Mouse (Mus musculus) heart, embryonic 13.5 days (tissue): ENCODE data around the gene S100a2. TPM values are rescaled to one million over a fixed set of nuclear protein-coding genes. Genes with fewer than 3 reads are reported as not detected.

Source experiments
- ATAC-seq: fragments of 200-750 bp; cut with Nextera tagmentation; 2 replicates; pipeline ENCODE4 v1.8.0; 2017; ENCODE audit warnings: moderate TSS enrichment; ENCODE audit not compliant: insufficient number of reproducible peaks, low FRiP score, low TSS enrichment; ENCODE audit errors: extremely low read depth
- H3K27ac ChIP-seq: fragments of 300-500 bp; sonication (generic); replicated peaks from 2 replicates; pipeline ENCODE4 v1.5.1; 2015; ENCODE audit warnings: moderate library complexity, mild to moderate bottlenecking, inconsistent platforms
- H3K27me3 ChIP-seq: fragments of 300-500 bp; sonication (generic); replicated peaks from 2 replicates; pipeline ENCODE4 v1.6.1; 2015; ENCODE audit warnings: mild to moderate bottlenecking, inconsistent platforms
- H3K36me3 ChIP-seq: fragments of 300-500 bp; sonication (generic); 2 replicates; pipeline ENCODE4 v1.6.1; 2015; ENCODE audit warnings: mild to moderate bottlenecking, inconsistent platforms
- H3K4me1 ChIP-seq: fragments of 300-500 bp; sonication (generic); 2 replicates; pipeline ENCODE4 v1.6.1; 2015; ENCODE audit warnings: inconsistent platforms
- H3K4me2 ChIP-seq: fragments of 300-500 bp; sonication (generic); 2 replicates; pipeline ENCODE4 v1.6.1; 2015; ENCODE audit warnings: inconsistent platforms, mild to moderate bottlenecking, moderate library complexity
- H3K4me3 ChIP-seq: fragments of 300-500 bp; sonication (generic); 2 replicates; pipeline ENCODE4 v1.5.1; 2015; ENCODE audit warnings: moderate library complexity, mild to moderate bottlenecking, inconsistent platforms
- H3K9ac ChIP-seq: fragments of 300-500 bp; sonication (generic); 2 replicates; pipeline ENCODE4 v1.6.1; 2015; ENCODE audit warnings: inconsistent platforms, mild to moderate bottlenecking, moderate library complexity
- H3K9me3 ChIP-seq: fragments of 300-500 bp; sonication (generic); 2 replicates; pipeline ENCODE4 v1.6.1; 2016; ENCODE audit warnings: inconsistent platforms
- WGBS: fragments of 180-500 bp; shearing (Covaris S2); methylation state at CpG from one replicate; pipeline ENCODE4 v1.1.7; 2015; ENCODE audit warnings: mixed read lengths; 5-methylcytosine and 5-hydroxymethylcytosine counted together
- polyA plus RNA-seq: library from polyadenylated mRNA; unstranded; fragments of >200 nt; fragmentation: Nextera tagmentation; extraction: Ambion mirVana; gene quantifications from 2 replicates; pipeline ENCODE4 v1.2.1, GENCODE M21; 2015

Gene S100a2
- polyA plus RNA-seq, 1 experiment from 2014 or later: not detected

DNA sequence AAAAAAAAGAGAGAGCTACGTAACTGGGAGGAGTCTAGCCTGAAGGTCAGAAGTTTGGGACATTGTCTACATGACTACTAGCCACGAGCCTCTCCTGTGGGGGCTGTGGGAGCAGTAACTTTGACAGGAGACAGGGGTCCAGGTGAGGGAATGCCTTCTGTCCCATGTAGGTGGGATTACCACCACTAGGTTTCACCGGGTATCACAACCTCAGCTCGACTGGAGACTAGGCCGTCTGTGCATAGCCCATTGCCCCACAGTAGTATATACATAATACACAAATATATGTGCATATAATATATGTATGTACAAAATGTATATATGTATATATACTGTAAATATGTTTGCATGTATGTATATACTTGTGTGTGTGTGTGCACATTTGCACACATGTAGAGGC, 8.9 kb upstream of the S100a2 start:
- 90% methylated on average over 5 of the region's 5 CpGs for WGBS
- no peaks in the 10 kb centered on the region for H3K27me3 ChIP-seq
- no peaks in the 10 kb centered on the region for H3K9me3 ChIP-seq
- no peak overlapping the region for H3K4me2 ChIP-seq
- no peak overlapping the region for H3K9ac ChIP-seq
- no peaks in the 10 kb centered on the region for H3K36me3 ChIP-seq
- no peak overlapping the region for H3K4me3 ChIP-seq
- peaks cover 14% of the 10 kb centered on the region for H3K4me1 ChIP-seq
- H3K27ac ChIP-seq: no peak overlapping the region
- ATAC-seq: no peak

DNA sequence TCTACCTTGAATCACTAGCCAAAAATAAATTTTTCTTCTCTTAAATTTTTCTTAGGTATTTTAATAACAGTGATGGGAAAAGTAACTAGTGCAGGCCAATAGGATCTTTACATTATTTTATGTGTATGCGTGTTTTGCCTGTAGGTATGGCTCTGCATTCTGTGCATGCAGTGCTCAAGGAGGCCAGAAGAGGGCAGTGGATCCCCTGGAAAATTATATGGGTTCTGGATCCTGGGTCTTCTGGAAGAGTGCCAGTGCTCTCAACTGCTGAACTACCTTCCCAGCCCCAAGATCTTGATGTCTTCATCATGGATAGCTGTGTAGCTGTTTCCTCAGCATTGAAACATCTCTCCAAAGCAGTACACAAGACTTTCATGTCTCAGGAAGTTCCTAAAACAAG, 7.9 kb upstream of the S100a2 start:
- H3K27me3 ChIP-seq: no peaks in the 10 kb centered on the region
- H3K9me3 ChIP-seq: no peaks in the 10 kb centered on the region
- 80% methylated on average over 1 of the region's 1 CpGs for WGBS
- no peak overlapping the region for H3K9ac ChIP-seq
- no peaks in the 10 kb centered on the region for H3K36me3 ChIP-seq
- no peak for ATAC-seq
- H3K27ac ChIP-seq: no peak overlapping the region
- peaks cover 21% of the 10 kb centered on the region for H3K4me1 ChIP-seq
- no peak overlapping the region for H3K4me2 ChIP-seq
- H3K4me3 ChIP-seq: no peak overlapping the region

DNA sequence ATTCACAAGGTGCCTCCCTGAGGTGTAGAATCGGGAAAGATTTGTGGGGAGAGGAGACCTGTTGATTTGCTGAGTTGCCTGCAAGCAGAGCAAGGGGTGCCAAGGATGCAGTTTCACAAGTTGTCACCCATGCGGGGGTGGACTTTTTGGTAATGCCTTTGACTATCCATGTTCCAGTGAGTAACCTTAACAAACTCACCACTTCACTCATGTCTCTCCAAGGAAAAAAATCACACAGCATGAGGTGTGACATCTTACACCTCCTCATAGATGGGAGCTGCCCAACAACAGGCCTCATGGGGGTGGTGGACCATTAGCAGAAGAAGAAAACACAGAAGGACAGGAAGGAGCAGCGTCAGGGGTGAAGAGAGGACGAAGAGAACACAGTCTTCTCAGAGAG, 7.5 kb upstream of the S100a2 start:
- Histone ChIP-seq H3K4me2 (no peak overlapping the region), H3K9me3 (no peaks in the 10 kb centered on the region), H3K36me3 (no peaks in the 10 kb centered on the region), H3K27ac (no peak overlapping the region), H3K9ac (no peak overlapping the region), H3K27me3 (no peaks in the 10 kb centered on the region), H3K4me1 (peaks cover 24% of the 10 kb centered on the region), H3K4me3 (no peak overlapping the region)
- ATAC-seq: no peak
- WGBS: 70% methylated on average over 4 of the region's 4 CpGs

DNA sequence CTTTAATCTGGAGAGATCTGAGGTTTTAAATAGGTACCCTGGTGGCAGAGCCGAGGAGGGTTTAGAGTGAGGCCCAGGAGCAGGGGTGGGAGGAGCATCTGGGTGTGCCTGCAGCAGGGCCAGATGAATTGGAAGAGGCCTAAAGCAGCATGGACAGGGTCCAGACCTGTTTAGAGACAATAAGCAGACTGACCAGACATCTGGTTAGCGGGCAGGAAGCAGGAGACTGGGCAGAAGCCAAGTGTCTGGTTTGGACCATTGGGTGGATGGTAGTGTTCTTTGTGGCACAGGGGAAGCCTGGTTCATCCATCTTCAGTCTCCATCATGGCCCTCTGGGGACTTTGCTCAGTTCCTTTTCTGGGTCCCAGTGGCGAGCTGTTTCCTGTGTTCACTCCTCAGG, 6.2 kb upstream of the S100a2 start:
- Histone ChIP-seq H3K9ac (peak overlapping the region; percentile 8; the same call in 1 of the 2 replicates), H3K9me3 (no peaks in the 10 kb centered on the region), H3K4me2 (no peak overlapping the region), H3K4me3 (no peak overlapping the region), H3K4me1 (peaks cover 31% of the 10 kb centered on the region), H3K27me3 (no peaks in the 10 kb centered on the region), H3K36me3 (no peaks in the 10 kb centered on the region), H3K27ac (no peak overlapping the region)
- 18% methylated on average over 3 of the region's 3 CpGs for WGBS
- no peak for ATAC-seq

DNA sequence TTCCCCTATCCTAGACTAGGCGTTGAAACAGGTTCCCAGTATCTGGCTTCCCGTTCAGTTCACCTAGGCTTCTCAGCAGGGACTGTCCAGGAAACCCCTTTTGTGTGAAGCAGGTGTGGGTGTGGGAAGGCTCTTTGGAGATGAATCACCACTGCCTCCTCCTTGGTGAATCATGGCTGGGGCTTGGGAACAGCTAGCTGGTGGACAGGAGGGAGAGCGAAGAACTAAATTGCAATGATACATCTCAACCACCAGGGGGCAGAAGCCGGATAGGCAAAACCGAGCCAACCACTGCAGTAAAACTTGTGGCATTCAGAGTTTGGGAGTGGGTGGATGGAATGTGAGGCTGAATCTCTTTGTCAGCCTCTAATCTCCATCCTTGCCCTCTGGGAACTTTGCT, 4.5 kb upstream of the S100a2 start:
- no peaks in the 10 kb centered on the region for H3K27me3 ChIP-seq
- no peak for ATAC-seq
- H3K9ac ChIP-seq: no peak overlapping the region
- no peak overlapping the region for H3K4me2 ChIP-seq
- H3K36me3 ChIP-seq: no peaks in the 10 kb centered on the region
- no peaks in the 10 kb centered on the region for H3K9me3 ChIP-seq
- 34% methylated on average over 5 of the region's 5 CpGs for whole genome bisulfite sequencing
- H3K4me1 ChIP-seq: peaks cover 31% of the 10 kb centered on the region
- H3K4me3 ChIP-seq: no peak overlapping the region
- no peak overlapping the region for H3K27ac ChIP-seq

DNA sequence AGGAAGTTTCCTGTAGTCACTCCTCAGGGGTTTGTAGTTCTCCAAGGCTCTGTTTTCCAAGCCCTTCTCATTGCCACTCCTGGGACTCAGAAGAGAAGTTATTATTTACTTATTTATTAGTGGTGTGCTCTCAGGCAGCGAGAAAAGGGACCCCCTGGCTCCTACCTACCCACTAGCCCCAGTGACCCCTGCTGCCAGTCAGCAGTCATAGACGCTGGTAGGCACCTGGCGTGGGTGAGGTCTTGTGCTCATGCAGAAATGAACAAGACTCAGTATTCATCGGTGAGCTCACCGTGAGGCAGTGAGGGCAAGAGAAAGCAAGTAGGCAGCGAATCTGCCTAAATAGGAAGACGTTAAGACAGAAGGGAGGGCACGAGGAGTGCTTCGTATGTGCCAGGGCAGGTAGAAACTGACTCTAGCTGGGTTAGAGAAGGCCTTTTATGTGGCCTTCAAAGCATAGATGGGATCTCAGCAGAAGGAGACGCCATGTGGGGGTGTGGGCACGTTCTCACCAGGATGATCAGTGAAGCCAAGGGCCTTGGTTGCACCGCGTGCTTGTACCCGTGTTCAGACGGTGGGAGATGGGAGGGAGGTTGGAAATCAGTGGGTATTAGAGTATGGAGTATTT, 3.9 kb upstream of the S100a2 start:
- no peak overlapping the region for H3K4me2 ChIP-seq
- H3K4me3 ChIP-seq: no peak overlapping the region
- H3K9ac ChIP-seq: no peak overlapping the region
- peaks cover 31% of the 10 kb centered on the region for H3K4me1 ChIP-seq
- WGBS: 76% methylated on average over 15 of the region's 15 CpGs
- no peaks in the 10 kb centered on the region for H3K9me3 ChIP-seq
- peak overlapping the region; percentile 22; the same call in 1 of the 2 replicates for H3K27ac ChIP-seq
- H3K27me3 ChIP-seq: no peaks in the 10 kb centered on the region
- no peaks in the 10 kb centered on the region for H3K36me3 ChIP-seq
- ATAC-seq: no peak

DNA sequence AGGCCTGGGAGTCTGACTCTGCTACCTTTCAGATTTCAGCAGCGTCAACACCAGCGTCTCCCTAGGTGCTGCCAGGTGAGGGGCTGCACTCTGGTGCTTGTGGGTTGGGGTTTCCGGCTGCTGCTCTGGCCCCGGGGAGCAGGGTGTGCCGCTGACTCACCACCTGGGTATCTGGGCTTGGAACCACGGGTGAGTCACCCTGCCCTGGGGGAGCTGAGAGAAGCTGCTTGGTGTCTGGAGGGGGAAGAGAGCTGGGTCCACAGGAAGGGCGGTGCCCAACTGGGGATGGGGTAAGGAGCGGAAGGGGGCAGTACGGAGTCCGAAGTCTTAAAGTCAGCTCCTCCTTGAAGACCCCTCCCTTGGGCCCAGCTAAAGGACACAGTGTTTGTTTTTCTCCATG, 3.1 kb upstream of the S100a2 start:
- Histone ChIP-seq H3K4me3 (no peak overlapping the region), H3K36me3 (no peaks in the 10 kb centered on the region), H3K4me2 (no peak overlapping the region), H3K27me3 (no peaks in the 10 kb centered on the region), H3K27ac (peak overlapping the region; percentile 22; the same call in 1 of the 2 replicates), H3K9ac (no peak overlapping the region), H3K9me3 (no peaks in the 10 kb centered on the region), H3K4me1 (peaks cover 31% of the 10 kb centered on the region)
- ATAC-seq: no peak
- 48% methylated on average over 10 of the region's 10 CpGs for WGBS

DNA sequence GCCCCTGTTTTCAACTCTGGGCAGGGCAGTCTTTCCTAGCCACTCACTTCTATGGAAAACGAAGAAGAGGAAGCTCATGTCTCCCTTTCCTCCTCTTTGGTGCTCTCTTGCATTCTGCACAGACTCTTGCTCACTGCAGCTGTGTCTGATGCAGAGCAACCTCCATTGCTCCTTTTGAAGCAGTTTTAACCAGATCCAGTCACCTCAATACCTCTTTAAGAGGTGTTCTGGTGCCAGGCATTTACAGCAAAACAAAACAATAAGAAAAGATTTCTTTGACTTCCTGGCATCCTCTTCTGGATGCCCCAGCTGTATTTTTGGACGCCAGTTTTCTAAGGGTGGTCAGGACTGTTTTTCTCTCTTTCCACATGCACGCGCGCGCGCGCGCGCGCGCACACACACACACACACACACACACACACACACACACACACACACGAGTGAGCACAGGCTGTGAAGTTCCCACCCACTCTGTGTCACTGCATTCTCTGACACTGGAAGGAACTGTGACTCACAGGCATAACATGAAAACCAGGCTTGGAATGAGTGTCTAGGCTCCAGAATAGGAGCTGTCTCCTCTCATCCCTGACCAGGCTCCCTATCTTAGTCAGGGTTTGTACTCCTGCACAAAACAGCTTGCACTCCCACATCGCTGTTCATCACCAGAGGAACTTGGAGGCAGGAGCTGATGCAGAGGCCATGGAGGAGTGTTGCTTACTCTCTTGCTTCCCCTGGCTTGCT, 2.5 kb upstream of the S100a2 start:
- no peak overlapping the region for H3K4me3 ChIP-seq
- H3K4me1 ChIP-seq: peaks cover 31% of the 10 kb centered on the region
- no peak overlapping the region for H3K4me2 ChIP-seq
- no peaks in the 10 kb centered on the region for H3K9me3 ChIP-seq
- no peaks in the 10 kb centered on the region for H3K36me3 ChIP-seq
- WGBS: 80% methylated on average over 14 of the region's 14 CpGs
- H3K27me3 ChIP-seq: no peaks in the 10 kb centered on the region
- no peak for ATAC-seq
- H3K9ac ChIP-seq: no peak overlapping the region
- H3K27ac ChIP-seq: 0 out of 2 replicates have a peak overlapping the region, but pooled peaks have one; percentile 20

DNA sequence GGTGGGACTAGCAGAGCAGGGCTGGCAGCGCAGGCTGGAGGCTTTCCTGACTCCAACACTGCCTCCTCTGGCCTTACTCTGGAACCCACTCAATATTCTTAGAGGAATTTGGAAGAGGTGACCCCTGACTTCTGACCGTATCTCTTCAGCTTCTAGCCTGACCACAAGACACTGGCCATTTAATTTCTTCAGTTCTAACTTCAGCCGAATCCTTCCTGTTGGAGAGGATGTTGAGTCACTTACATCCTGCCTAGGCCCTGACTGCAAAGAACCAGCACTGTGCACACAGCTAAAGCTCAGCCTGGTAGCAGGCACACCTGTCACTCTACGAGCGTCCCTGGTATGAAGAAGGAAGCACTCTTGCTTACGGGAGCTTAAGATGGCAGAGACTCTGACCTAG, 657 bp upstream of the S100a2 start:
- 66% methylated on average over 6 of the region's 6 CpGs for WGBS
- Histone ChIP-seq H3K4me2 (no peak overlapping the region), H3K27ac (no peak overlapping the region), H3K36me3 (no peaks in the 10 kb centered on the region), H3K9ac (no peak overlapping the region), H3K4me1 (peaks cover 17% of the 10 kb centered on the region), H3K9me3 (0 out of 2 replicates have a peak, but pooled peaks cover 5% of the 10 kb centered on the region), H3K4me3 (no peak overlapping the region), H3K27me3 (no peaks in the 10 kb centered on the region)
- ATAC-seq: no peak

DNA sequence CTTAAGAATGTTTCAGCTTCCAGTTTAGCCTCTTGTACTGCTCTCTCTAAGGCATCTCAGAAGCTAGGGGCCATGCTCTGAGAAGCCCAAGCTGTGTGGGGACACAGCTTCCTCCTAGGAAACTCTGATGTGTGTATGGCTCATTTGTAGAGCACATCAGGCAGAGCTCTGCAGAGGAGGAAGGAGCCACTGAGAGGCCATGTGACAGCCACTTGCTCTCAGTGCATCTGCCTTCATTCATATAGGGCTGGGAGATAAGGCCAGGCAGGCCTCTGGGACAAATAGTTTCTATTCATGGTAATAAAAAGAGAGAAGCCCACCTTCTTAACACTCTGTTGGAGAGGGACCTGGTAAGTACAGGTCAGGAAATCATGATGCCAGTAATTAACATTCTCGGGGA, 4.4 kb downstream of the S100a2 start:
- H3K27me3 ChIP-seq: no peaks in the 10 kb centered on the region
- no peak overlapping the region for H3K4me3 ChIP-seq
- no peak overlapping the region for H3K9ac ChIP-seq
- H3K4me2 ChIP-seq: no peak overlapping the region
- 68% methylated on average over 1 of the region's 1 CpGs for WGBS
- no peak overlapping the region for H3K27ac ChIP-seq
- no peak for ATAC-seq
- 0 out of 2 replicates have a peak, but pooled peaks cover 5% of the 10 kb centered on the region for H3K9me3 ChIP-seq
- no peaks in the 10 kb centered on the region for H3K36me3 ChIP-seq
- H3K4me1 ChIP-seq: 0 out of 2 replicates have a peak, but pooled peaks cover 7% of the 10 kb centered on the region

DNA sequence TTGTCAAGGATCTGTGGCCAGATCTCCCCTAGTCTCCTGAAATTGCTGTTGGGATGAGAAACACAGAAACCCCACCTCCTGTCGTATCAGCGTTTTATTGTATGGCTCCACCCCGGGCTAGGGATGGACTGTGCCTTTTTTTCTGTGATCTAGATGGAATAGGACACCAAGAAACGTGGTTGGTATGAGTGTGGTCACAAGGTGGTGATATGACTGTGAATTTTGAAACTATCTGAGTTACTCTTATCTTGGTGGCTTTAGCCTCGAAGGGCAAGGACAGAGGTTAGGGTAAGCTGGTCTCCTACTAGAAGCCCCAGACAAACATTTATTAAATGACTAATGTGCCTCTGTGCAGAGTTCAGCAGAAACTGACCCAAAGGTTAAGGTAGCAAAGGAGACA, 5.5 kb downstream of the S100a2 start:
- H3K4me2 ChIP-seq: no peak overlapping the region
- no peaks in the 10 kb centered on the region for H3K27me3 ChIP-seq
- ATAC-seq: no peak
- H3K27ac ChIP-seq: no peak overlapping the region
- H3K36me3 ChIP-seq: no peaks in the 10 kb centered on the region
- H3K9ac ChIP-seq: no peak overlapping the region
- H3K4me3 ChIP-seq: no peak overlapping the region
- 68% methylated on average over 5 of the region's 5 CpGs for WGBS
- H3K9me3 ChIP-seq: 0 out of 2 replicates have a peak, but pooled peaks cover 5% of the 10 kb centered on the region
- H3K4me1 ChIP-seq: peaks cover 13% of the 10 kb centered on the region

DNA sequence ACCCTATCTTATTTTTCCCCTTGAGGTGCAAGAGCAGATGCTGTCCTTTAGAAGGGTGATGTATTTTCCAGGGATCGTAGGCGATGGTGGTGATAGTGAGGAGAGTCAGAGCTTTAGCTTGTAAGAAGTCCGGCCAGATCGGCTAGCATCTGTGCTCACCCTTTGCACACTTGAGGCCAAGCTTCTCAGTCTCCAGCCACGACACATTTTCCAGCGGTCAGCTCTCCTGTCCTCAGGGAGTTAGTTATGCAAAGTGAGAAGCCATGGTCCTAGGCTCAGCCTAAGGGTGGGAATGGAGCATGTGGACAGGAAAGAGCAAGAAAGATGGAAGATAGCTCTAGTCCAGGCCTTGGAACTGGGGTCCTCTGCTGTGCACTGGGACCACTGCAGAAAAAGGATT, 6.8 kb downstream of the S100a2 start:
- H3K36me3 ChIP-seq: no peaks in the 10 kb centered on the region
- H3K4me2 ChIP-seq: no peak overlapping the region
- H3K9me3 ChIP-seq: 0 out of 2 replicates have a peak, but pooled peaks cover 5% of the 10 kb centered on the region
- H3K4me1 ChIP-seq: peaks cover 20% of the 10 kb centered on the region
- ATAC-seq: no peak
- H3K9ac ChIP-seq: no peak overlapping the region
- WGBS: 83% methylated on average over 6 of the region's 6 CpGs
- no peaks in the 10 kb centered on the region for H3K27me3 ChIP-seq
- no peak overlapping the region for H3K27ac ChIP-seq
- H3K4me3 ChIP-seq: no peak overlapping the region
